Mouse (Mus musculus) embryo, embryonic 11.5 days (tissue): ENCODE measurements around the gene Nedd8.

Source experiments
- DNase-seq: peaks from one replicate; pipeline ENCODE4 v3.0.0-alpha.2; 2012; ENCODE audit warnings: low read depth, low spot score

Nedd8 gene

DNA sequence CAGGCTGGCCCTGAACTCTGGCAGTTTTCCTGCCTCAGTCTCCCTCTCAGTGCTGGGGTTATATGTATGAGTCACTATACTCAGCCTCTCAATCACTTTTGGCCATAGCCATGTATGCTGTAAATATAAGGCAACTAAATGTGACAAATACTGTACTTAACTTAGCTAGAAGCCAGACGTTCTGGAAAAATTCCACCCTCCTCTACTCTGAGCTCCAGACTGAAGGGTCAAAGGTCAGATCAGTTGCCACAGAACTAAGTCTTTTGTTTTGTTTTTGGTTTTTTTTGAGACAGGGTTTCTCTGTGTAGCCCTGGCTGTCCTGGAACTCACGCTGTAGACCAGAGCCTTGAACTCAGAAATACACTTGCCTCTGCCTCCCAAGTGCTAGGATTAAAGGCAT, 56.0 kb downstream of the Nedd8 start:
- DNase-seq, result no peak

DNA sequence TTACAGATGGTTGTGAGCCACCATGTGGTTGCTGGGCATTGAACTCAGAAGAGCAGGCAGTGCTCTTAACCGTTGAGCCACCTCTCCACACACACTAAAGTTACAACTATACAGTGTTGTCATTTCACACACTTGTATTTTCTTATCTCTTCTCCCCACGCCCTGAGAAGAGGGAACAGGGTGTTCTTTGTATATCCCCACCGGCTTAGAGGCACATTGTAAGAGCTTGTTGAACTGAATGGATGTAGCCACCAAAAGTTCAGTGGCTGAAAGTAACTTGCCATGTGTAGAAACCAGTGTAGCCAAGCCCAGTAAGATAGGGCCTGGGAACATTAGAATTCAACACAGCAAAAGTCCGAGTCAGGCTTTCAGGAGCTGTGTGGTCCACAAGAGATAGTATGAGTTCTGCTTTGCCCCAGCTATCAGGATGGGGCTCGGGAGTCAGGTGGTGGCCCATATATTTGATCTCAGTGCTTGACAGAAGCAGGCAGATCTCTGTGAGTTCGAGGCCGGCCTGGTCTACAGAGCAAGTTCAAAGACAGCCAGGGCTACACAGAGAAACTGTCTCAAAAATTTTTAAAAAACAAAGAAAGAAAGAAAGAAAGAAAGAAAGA, 57.3 kb downstream of the Nedd8 start:
- DNase-seq, result no peak

DNA sequence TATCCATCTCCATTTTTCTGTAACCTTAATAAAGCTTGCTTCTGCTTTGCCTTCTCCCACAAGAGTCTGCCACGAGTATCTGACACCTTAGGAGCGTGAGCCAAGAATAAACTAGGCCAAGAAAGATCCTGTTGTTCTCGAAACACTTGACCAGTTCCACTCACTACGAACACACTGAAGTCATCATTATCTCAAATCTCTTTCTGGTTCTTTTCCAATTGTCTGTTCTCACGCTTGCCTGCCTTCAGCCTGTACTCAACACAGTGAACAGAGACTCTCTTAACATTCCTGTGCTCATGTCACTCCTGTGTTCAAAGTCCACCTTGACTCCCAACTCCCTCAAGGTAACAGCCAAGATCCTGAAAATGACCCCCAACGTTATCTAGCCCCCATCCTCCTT, 58.6 kb downstream of the Nedd8 start:
- no peak for DNase-seq
